Mouse (Mus musculus) neutrophil, adult 5-6 weeks (primary cell): ENCODE results near the gene Olfr1385. TPM values are rescaled to one million over a fixed set of nuclear protein-coding genes. Genes with fewer than 3 reads are reported as not detected.
"Not testable (repeated sequence)": the region's sequence is repeated elsewhere in the genome, so short reads cannot be mapped to it uniquely, and the experiment has no call there.

Experiments
- ATAC-seq: fragments of 151-379, 151-347 bp; 2 replicates; pipeline ENCODE4 v1.8.0; 2017; ENCODE audit warnings: mild to moderate bottlenecking, moderate TSS enrichment; ENCODE audit not compliant: insufficient number of reproducible peaks, poor library complexity, low FRiP score, severe bottlenecking; ENCODE audit errors: extremely low read depth
- total RNA-seq: library from RNA; stranded (forward); fragments of 200-1000 nt; gene quantifications from 2 replicates; pipeline ENCODE4 v1.2.3, GENCODE M21; 2017

Gene Olfr1385
- 0.35 and 0.37 TPM in 2 replicates for total RNA-seq

GRCm38 (mm10) chr11:49488770-49489169 lies at the start of gene Olfr1385:
Olfr1385 (plus strand) TSS chr11:49489070.
- not testable (repeated sequence) for ATAC-seq

- ATAC-seq: no peak
Measured at GRCm38 (mm10) chr11:49455043-49455442, 33.8 kb upstream of the Olfr1385 start, which contains the start of gene Olfr1387. Olfr1387 (plus strand) TSS chr11:49455343.

- ATAC-seq: not testable (repeated sequence)
Measured at GRCm38 (mm10) chr11:49464746-49465145, 24.1 kb upstream of the Olfr1385 start, which contains the start of gene Olfr1386. Olfr1386 (plus strand) TSS chr11:49465046.

GRCm38 (mm10) chr11:49485973-49486372 lies 2.9 kb upstream of the Olfr1385 start:
- ATAC-seq: no peak

GRCm38 (mm10) chr11:49518086-49518485 lies 29.2 kb downstream of the Olfr1385 start:
- ATAC-seq: no peak

GRCm38 (mm10) chr11:49519348-49519747 lies 30.5 kb downstream of the Olfr1385 start, which contains the start of gene Olfr1383:
Olfr1383 (plus strand) TSS chr11:49519648.
- ATAC-seq: no peak

- no peak for ATAC-seq
Measured at GRCm38 (mm10) chr11:49527947-49528346, 39.1 kb downstream of the Olfr1385 start, which contains the start of gene Olfr1382. Olfr1382 (plus strand) TSS chr11:49528247.

- ATAC-seq: no peak
Measured at GRCm38 (mm10) chr11:49532761-49533160, 43.9 kb downstream of the Olfr1385 start.

- not testable (repeated sequence) for ATAC-seq
Measured at GRCm38 (mm10) chr11:49536631-49537030, 47.8 kb downstream of the Olfr1385 start.

- not testable (repeated sequence) for ATAC-seq
Measured at GRCm38 (mm10) chr11:49543149-49543548, 54.3 kb downstream of the Olfr1385 start, which contains the start of gene Olfr1381. Olfr1381 (plus strand) TSS chr11:49543449.

Other genes with a start within 250 kb of the Olfr1385 start
- gene Mgat1, start 244.9 kb upstream of the Olfr1385 start, total RNA-seq: 118 and 134 TPM in 2 replicates
- 0.23 and 0.98 TPM in 2 replicates for gene Olfr1393, start 210.8 kb upstream of the Olfr1385 start, total RNA-seq
- gene Olfr1392, start 203.8 kb upstream of the Olfr1385 start, total RNA-seq: 0.49 and 0.58 TPM in 2 replicates
- gene Olfr10, start 184.3 kb upstream of the Olfr1385 start, total RNA-seq: not detected in 2 replicates
- not detected in 2 replicates for gene Olfr1391, start 166.3 kb upstream of the Olfr1385 start, total RNA-seq
- not detected in 2 replicates for gene Olfr1390, start 153.9 kb upstream of the Olfr1385 start, total RNA-seq
- gene Olfr1389, start 66.0 kb upstream of the Olfr1385 start, total RNA-seq: not detected in 2 replicates
- gene Olfr1388, start 52.4 kb upstream of the Olfr1385 start, total RNA-seq: 1.5 and 1.9 TPM in 2 replicates
- not detected in 2 replicates for gene Olfr1387, start 33.7 kb upstream of the Olfr1385 start, total RNA-seq
- gene Olfr1386, start 24.0 kb upstream of the Olfr1385 start, total RNA-seq: not detected in 2 replicates
- gene Olfr1384, start 17.7 kb downstream of the Olfr1385 start, total RNA-seq: not detected in 2 replicates
- gene Olfr1383, start 30.6 kb downstream of the Olfr1385 start, total RNA-seq: 0.12 TPM in 1 of 2 replicates, not detected in the other
- gene Olfr1382, start 39.2 kb downstream of the Olfr1385 start, total RNA-seq: not detected in 2 replicates
- 0.12 TPM in 1 of 2 replicates, not detected in the other for gene Olfr1381, start 54.4 kb downstream of the Olfr1385 start, total RNA-seq
- not detected in 2 replicates for gene Olfr1380, start 67.8 kb downstream of the Olfr1385 start, total RNA-seq
- not detected in 2 replicates for gene Flt4, start 120.2 kb downstream of the Olfr1385 start, total RNA-seq
- gene Scgb3a1, start 174.5 kb downstream of the Olfr1385 start, total RNA-seq: not detected in 2 replicates
- gene Cnot6, start 223.7 kb downstream of the Olfr1385 start, total RNA-seq: 62.1 and 65.9 TPM in 2 replicates